Mouse (Mus musculus): ENCODE results near the gene Gm19426.

Gene Gm19426

DNA sequence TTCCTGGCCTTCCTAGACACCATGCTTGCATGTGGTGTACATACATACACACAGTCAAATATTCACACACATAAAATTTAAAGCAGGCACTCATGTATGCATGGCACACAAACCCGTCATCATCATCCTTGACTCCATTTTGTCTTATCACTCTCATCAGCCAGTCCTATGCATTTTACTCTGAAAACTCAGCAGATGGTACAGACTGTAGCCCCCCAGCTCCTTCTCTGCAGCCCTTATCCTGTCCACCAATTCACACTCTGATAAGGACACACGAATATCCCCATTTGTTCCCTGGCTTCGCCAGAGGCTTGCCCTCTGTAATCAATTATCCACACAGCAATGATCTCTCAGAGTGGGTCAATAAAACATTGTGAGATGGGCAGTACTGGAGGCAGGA lies 22.3 kb downstream of the Gm19426 start:
- no peak for DNase-seq (ENCODE audit: low spot score in 2 of 2)

- no peak for DNase-seq (ENCODE audit: low spot score in 2 of 2)
Observed at GRCm38 (mm10) chr2:84720718-84721117, 22.7 kb downstream of the Gm19426 start.

GRCm38 (mm10) chr2:84717357-84717756 lies 26.1 kb downstream of the Gm19426 start:
- DNase-seq (ENCODE audit: low spot score in 2 of 2), result no peak

DNA sequence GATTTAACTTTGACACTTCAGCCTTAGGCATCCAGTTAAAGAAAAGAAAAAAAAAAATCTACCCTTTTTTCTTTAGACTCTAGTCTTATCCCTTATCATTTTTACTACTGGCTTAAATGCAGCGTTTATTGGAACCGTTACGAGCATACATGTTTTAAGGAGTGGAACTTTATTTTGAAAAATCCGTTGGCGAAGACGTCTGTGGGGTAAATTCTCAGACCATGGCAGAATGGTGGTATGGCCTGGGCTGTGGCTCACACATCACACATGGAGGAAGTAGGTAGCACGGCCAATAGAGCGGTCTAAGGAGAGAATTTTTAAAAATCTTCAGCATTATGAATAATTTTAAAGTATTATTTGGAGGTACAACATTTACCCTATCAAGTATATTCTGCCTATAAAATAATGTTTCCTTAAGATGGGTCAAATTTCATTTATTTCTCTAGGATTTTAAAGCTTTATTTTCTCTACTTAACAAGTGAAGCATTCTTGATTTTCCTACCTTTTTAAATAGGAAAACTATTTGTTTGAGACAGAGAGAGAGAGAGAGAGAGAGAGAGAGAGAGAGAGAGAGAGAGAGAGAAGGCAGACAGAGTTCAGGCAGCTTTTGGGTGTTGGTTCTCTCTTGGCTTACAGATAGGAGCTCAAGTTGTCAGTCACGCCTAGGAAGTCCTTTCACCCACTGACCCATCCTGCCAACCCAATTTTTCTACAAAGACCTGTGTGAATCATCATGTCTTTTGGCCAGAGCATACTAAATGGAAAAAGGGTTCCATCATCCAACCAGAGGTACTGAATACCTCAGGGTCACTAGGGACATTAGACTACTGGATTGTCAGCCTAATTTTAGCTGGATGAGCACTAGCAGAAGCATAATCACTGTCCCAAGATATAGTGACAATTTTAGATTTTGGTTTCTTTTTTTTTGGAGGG lies 26.8 kb downstream of the Gm19426 start:
- no peak for DNase-seq (ENCODE audit: low spot score in 2 of 2)

DNA sequence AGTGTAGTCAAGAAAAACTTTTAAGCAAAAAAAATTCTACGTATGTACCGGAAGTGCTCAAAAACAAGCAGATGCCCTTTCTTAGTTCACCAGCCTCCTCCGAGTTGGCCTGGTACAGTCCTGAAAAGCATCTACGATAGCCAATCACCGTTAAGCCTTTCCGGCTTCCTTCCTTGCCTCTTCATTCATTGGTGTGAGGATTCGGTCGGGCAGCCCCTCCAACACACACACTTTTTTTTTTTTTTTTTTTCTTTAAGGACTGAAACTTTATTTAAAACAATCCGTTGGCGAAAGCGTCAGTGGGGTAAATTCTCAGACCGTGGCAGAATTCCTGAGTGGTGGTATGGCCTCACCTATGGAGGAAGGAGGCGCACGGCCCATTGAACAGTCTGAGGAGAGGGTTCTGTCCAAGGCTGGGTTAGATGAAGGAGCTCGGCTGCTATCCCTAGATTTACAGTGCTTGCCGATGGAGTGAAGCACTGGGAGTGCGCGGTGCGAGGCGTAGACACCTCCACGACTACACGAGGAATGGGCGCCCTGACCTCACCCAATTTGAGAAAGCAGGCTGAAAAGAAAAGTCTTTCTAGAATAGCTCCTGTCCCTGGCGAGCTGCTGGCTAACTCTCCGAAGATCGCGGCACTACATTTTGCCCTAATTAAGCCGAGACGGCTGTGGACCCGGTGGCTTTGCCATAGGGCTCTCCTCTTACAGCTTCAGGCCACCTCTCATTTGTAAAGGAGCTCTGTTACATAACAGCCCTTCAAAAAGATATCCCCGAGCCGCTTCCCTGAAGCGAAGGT lies 27.7 kb downstream of the Gm19426 start:
- peak; percentile 46 to 59 for DNase-seq (ENCODE audit: low spot score in 2 of 2)

DNA sequence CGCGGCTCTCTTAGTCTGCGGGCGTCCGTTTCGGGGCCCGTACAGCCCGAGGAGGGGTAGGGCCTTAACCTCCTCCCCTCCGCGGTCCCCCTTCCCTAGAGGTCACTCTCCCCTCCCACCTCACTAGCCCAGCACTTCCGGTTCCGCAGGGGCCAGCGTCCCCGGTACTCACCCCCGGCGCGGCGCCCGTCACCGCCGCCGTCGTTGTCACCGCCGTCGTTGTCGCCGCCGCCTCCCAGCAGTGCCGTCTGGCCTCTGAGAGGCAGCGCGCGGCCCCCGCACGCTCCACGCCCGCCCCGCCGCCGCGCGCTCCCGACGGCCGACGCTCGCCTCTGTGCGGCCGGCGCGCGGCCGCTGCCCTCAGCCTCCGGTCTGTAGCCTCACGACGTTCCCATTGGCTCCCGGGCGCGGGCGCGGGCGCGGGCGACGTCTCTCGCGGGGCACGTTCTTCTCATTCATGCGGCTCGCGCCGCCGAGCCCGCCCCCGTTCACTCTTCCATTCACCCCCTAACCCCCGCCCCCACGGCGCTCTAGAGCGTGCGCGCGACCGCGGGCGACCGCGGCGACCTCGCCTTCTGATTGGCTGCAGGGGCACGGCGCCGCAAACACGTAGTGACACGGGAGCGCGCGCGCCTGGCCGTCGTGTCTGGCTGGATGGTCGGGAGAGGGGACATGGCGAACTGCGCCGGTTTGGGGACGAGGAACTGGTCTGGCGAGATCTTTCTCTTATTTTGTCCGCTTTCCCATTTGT lies 28.5 kb downstream of the Gm19426 start, which contains the start of gene Zdhhc5:
Zdhhc5 (minus strand) TSS at position 370 of the 751 bp plus-strand sequence.
- peak; percentile 96 to 97 for DNase-seq (ENCODE audit: low spot score in 2 of 2)

DNA sequence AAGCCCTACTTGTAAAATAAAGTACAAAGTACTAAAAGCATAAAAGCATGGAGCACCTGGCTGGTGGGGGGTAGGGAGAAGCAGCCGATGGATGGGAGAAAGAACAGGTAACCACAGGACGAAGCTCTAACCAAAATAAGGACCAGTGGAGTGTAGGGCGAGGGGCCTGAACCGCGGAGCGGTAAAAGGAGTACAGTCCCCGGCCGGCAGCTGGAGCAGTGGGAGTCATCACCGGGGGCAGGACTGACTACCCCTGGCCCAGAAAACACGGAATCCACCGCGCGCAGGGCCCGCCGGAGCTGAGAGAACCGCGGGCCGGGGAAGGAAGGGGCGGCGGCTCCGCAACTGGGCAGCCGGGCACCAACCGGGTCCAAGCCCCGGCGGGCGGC lies 29.0 kb downstream of the Gm19426 start:
- DNase-seq (ENCODE audit: low spot score in 2 of 2), result no peak

GRCm38 (mm10) chr2:84711898-84712297 lies 31.6 kb downstream of the Gm19426 start:
- no peak for DNase-seq (ENCODE audit: low spot score in 2 of 2)

DNA sequence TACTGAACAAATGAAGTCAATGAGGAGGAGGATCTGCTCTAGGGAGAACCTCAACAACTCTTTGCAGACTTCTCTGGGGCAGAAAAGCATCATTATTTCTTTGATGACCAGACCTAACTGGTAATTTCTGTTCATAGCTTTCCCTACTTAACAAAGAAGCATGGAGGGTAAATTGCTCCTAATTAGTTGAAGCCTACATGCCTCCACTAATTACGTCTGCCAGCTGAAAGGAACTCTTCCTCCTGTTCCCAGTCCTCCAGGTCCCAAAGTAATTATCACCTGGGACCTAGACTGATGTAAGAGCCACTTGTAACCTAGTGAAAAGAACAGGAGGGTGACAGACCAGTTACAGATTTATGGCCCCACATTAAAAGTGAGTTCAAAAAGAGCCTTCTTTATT lies 35.9 kb downstream of the Gm19426 start:
- no peak for DNase-seq (ENCODE audit: low spot score in 2 of 2)

DNA sequence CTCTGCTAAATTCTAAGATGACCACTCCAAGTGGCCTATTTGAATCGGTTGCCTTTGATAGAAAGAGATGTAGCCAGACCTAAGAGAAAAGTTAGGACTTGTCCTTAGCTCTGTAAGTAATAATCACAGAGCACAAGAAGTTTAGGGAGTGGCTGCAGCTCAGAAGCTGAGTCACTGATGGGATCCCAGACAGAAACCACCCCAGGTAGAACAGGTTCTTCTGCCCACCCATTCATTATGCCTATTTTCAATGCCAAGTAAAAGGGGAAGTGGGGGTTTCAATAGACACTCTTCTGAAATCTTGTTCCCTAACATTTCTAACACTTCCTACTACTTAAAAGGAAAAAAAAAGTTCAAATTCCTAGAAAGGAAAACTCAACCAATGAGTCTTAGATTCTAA lies 38.2 kb downstream of the Gm19426 start:
- DNase-seq (ENCODE audit: low spot score in 2 of 2), result no peak

DNA sequence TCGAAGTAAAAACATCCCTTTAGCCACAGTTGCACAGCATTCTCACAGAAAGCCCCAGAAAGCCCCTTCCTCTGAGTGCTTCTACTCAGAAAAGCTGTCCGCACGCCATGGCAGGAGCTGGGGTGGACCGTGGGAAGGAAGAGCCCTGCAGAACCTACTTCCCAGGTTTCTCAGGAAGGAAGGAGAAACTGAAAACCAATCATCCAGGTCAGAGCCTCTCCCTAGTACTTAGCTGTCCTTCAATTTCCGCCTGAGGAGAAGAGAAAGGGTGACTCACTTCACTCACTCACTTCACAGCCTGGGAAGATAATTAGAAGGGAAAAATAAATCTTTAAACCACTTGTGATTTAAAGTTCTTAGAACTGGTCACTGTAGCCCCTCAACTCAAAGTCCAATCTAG lies 39.1 kb downstream of the Gm19426 start:
- no peak for DNase-seq (ENCODE audit: low spot score in 2 of 2)

DNA sequence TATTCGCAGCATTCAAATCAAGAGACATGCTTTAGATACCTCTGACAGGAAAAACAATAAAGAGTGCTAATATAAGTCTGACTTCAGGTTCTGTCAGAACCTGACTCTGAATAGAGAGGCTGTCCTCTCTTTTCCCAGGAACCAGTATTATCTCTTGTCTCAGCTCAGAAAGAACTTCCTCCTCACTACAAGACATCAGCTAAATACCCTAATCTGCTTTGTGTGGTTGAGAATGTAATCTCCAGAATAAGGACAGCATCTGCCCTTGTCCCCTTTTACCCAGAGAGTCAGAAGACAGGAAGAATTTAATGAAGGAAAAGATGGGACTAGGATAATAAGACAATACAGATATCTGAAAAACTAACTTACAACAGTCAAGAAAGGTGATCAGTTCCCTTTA lies 40.0 kb downstream of the Gm19426 start:
- no peak for DNase-seq (ENCODE audit: low spot score in 2 of 2)

DNA sequence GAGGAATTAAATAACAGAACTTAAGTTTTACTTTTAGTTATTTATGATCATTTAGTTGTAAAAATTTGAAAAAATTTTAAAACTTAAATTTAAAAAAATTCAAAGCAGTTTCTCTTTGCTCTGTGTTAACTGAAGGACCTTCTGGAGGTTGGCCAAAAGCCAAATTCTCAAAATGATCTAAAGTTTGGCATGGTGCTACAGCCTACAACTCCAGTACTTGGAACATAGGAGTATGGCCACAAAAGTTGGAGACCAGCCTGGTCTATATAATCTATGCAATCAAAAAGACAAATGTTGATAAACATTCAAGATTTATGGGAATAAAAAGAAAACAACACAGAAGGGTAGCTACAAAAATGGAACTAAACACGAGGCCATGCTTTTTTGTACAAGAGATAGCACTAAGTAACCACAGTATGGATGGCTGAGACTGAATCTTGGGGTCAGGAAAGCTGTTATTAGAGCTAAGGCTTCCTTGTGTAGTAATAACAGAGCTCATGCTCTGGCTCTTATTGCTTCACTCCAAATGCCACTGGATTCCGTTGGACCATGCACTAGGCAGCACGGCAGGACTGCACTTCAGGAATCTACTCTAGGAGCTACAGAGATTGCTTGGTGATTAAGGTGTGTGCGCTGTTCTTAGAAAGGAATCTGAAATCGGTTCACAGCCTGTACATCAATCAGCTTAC lies 48.3 kb downstream of the Gm19426 start:
- no peak for DNase-seq (ENCODE audit: low spot score in 2 of 2)

Data from frontal cortex, postnatal 25 days (tissue).